Mouse (Mus musculus): ENCODE data around the gene H2-Ob.

DNA sequence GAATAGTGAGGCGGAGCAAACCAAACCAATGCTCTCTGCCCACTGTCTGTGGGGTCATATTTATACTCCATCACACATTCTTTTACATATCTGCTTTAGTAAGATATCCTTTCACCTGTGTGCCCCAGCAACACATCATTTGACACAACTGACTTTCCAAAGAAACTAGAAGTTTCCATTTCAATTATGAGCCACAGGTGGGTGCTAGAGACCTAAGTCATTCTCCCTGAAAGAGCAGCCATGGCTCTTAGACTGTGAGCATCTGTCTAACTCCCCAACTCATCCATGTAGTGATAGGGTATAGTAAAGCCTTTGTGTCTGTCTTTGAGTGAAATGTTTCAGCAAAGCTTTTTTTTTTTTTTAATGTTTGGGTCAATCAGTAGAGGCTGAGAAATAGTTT is 33.4 kb downstream of the H2-Ob start:
- TF ChIP-seq CTCF (IDR thresholded peaks at IDR 0.05; ENCODE audit: control insufficient read depth, insufficient read depth, low read length) = no peak
- no peak for TF ChIP-seq POLR2A (IDR thresholded peaks at IDR 0.05; ENCODE audit: borderline replicate concordance, control insufficient read depth, low read depth, low read length)

Measured in bone marrow, adult 2 months (tissue).